13 mouse cellular contexts compared by ENCODE assay signal in genomic region chr13:95633384-95633783, GRCm38 (mm10). TPM values are rescaled to one million over a fixed set of nuclear protein-coding genes. Genes with fewer than 3 reads are reported as not detected.
A peak's percentile ranks its signal among the peaks of the same experiment; 100 is the strongest.
DNase-seq lines count a peak whose midpoint lies in the region; ATAC-seq and TF ChIP-seq lines count a peak whose summit lies in the region.
"Had no signal": no experiment of that assay in that cellular context is flagged by ENCODE, and none has a peak within 500 bp of the region (broad histone marks: within the 10 kb centered on the region; RNA-seq: fewer than 3 reads in every experiment).

No protein-coding gene starts in this region.

- no peaks in the 10 kb centered on the region for H3K79me2 ChIP-seq in heart, adult 2 months (replicated peaks; ENCODE audit: control insufficient read depth, insufficient read depth, low read length)

- no peaks in the 10 kb centered on the region for H3K36me3 ChIP-seq in heart, adult 2 months (ENCODE audit: control insufficient read depth, insufficient read depth, low read length)
- H3K36me3 ChIP-seq in heart, embryonic 13.5 days, result peaks cover 19% of the 10 kb centered on the region
- H3K36me3 ChIP-seq in liver, embryonic 12.5 days, result peaks cover 65% of the 10 kb centered on the region
- H3K36me3 ChIP-seq: neural tube, embryonic 15.5 days had no signal

- no peak for TF ChIP-seq CTCF in heart, adult 2 months (IDR thresholded peaks at IDR 0.05)

- no peak for ATAC-seq in heart, embryonic 13.5 days (ENCODE audit: extremely low read depth, insufficient number of reproducible peaks, low FRiP score, low TSS enrichment)
- no peak for ATAC-seq in liver, embryonic 12.5 days
- ATAC-seq: intestine, postnatal 0 days had no signal

- H3K27me3 ChIP-seq in heart, adult 2 months (ENCODE audit: control insufficient read depth, insufficient read depth, low read length), result no peaks in the 10 kb centered on the region
- no peaks in the 10 kb centered on the region for H3K27me3 ChIP-seq in heart, embryonic 13.5 days (replicated peaks)
- H3K27me3 ChIP-seq in liver, embryonic 12.5 days (replicated peaks), result no peaks in the 10 kb centered on the region
- H3K27me3 ChIP-seq: neural tube, embryonic 15.5 days had no signal

- TF ChIP-seq EP300 in heart, adult 2 months (IDR thresholded peaks at IDR 0.05; ENCODE audit: insufficient read depth, low read depth, low read length), result no peak

- peak overlapping the region; percentile 12; the same call in 1 of the 2 replicates for H3K27ac ChIP-seq in heart, adult 2 months
- peak overlapping the region; percentile 90 for H3K27ac ChIP-seq in heart, embryonic 13.5 days (replicated peaks)
- no peak overlapping the region; the same call in 1 of the 2 replicates for H3K27ac ChIP-seq in liver, embryonic 12.5 days
- H3K27ac ChIP-seq: hindbrain, embryonic 10.5 days; neural tube, embryonic 15.5 days had no signal

- no peak overlapping the region for H3K4me2 ChIP-seq in heart, embryonic 13.5 days
- no peak overlapping the region for H3K4me2 ChIP-seq in liver, embryonic 12.5 days
- H3K4me2 ChIP-seq: neural tube, embryonic 15.5 days had no signal

- no peak overlapping the region for H3K9ac ChIP-seq in heart, adult 2 months (ENCODE audit: low read depth, low read length)
- H3K9ac ChIP-seq in heart, embryonic 13.5 days, result no peak overlapping the region
- no peak overlapping the region for H3K9ac ChIP-seq in liver, embryonic 12.5 days
- H3K9ac ChIP-seq: neural tube, embryonic 15.5 days had no signal

- H3K4me3 ChIP-seq in heart, adult 2 months, result no peak overlapping the region
- no peak overlapping the region for H3K4me3 ChIP-seq in heart, embryonic 13.5 days
- H3K4me3 ChIP-seq in liver, embryonic 12.5 days, result no peak overlapping the region
- H3K4me3 ChIP-seq: hindbrain, embryonic 10.5 days; neural tube, embryonic 15.5 days had no signal

- intact Hi-C loops in heart, adult 2 months (cut with DNase I), result no loop called here

- peaks cover 1% of the 10 kb centered on the region for H3K4me1 ChIP-seq in heart, adult 2 months (ENCODE audit: control insufficient read depth, insufficient read depth, low read length)
- peaks cover 43% of the 10 kb centered on the region for H3K4me1 ChIP-seq in heart, embryonic 13.5 days
- H3K4me1 ChIP-seq in liver, embryonic 12.5 days, result peaks cover 30% of the 10 kb centered on the region

- WGBS in heart, adult 2 months, result 43% methylated on average over 2 of the region's 2 CpGs
- WGBS in heart, embryonic 13.5 days, result 68% methylated on average over 2 of the region's 2 CpGs
- 83% methylated on average over 2 of the region's 2 CpGs for WGBS in liver, embryonic 12.5 days (ENCODE audit: insufficient replicate concordance)

- no peaks in the 10 kb centered on the region for H3K9me3 ChIP-seq in heart, embryonic 13.5 days
- no peaks in the 10 kb centered on the region for H3K9me3 ChIP-seq in liver, embryonic 12.5 days (replicated peaks)
- H3K9me3 ChIP-seq: hindbrain, embryonic 10.5 days; neural tube, embryonic 15.5 days had no signal

- TF ChIP-seq POLR2A in heart, adult 2 months (IDR thresholded peaks at IDR 0.05; ENCODE audit: insufficient read depth, low read depth, low read length), result no peak

- DNase-seq in heart, adult 2 months, result no peak
- DNase-seq in heart, adult 8-10 months (ENCODE audit: low spot score), result no peak
- DNase-seq in urinary bladder, postnatal 14 days (ENCODE audit: low spot score), result peak; percentile 22
- DNase-seq in urinary bladder, postnatal 36 days (ENCODE audit: low spot score in 2 of 2), result no peak
- no peak for DNase-seq in kidney, adult 11 months
- DNase-seq: cerebellum, adult 8-10 months; kidney, postnatal 4 days; right cerebral cortex, postnatal 14 days had no signal

RNA-seq across cellular contexts. Expression of gene F2r, which starts 15.1 kb away (rescaled TPM):
- 10 to 100 TPM; 23.6 to 23.8 TPM for total RNA-seq in heart, adult 2 months (2021)
- polyA plus RNA-seq in heart, adult 2 months (2012; rRNA removed), result 19.3 and 20.4 TPM in 2 replicates
- 10 to 100 TPM; 19.6 to 24.5 (median 21.5) TPM for total RNA-seq in heart, adult 8-10 months (2022)
- 124 and 129 TPM in 2 replicates for polyA plus RNA-seq in heart, embryonic 13.5 days (2015; fragmentation: Nextera tagmentation; extraction: Ambion mirVana)
- polyA plus RNA-seq in liver, embryonic 12.5 days (2016; fragmentation: Nextera tagmentation; extraction: Ambion mirVana), result 84.2 and 84.3 TPM in 2 replicates
